Mouse (Mus musculus) E14TG2a.4 (cell line): ENCODE measurements around the gene Klf14.

ENCODE experiments used
- CTCF ChIP-seq: conservative IDR thresholded peaks from 2 replicates; pipeline ENCODE4 v1.5.1; 2014; ENCODE audit warnings: low read length
- NANOG ChIP-seq: IDR thresholded peaks from 2 replicates; pipeline ENCODE4 v1.6.1; 2014; ENCODE audit warnings: borderline replicate concordance, low read length, mixed read lengths
- POU5F1 ChIP-seq: IDR thresholded peaks from 2 replicates; pipeline ENCODE4 v1.6.1; 2014; ENCODE audit warnings: low read length, borderline replicate concordance

DNA sequence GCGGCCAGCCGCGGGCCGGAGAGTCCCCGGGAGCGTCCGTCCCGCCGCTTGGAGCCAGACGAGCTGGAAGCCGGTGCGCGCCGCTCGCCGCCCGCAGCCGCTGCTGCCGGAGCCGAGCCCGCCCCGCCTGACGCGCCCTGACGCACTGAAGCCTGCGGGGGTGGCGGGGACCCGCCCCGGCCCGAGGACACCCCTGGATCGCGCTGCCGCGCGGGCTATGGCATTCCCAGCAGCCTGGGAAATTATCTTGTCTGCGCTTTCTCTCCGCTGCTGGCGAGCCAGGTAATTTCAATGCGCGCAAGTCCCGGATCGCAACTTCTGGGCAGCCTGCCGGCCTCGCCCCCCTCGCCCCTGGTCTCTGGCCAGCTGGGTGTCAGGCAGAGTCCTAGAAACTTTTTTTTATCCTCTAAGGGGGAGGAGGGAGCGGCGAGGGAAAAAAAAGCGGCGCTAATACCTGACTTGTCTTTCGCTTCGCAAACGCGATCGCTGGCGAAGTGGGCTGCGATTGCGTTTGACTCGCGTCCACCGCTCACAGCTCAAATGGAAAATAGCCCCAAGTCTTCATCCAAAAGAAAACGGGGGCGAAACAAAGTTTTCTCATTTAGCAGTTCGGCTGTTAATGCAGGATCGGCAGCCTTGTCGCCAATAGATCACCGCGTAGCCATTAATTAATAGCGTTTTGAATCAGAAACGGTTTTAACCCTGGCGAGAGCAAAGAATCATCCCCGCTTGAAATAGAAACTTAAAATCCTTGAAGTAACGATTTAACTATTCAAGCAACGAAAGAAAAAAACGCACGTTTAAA lies at the start of gene Klf14:
- TF ChIP-seq CTCF, result no peak
- no peak for TF ChIP-seq POU5F1
- no peak for TF ChIP-seq NANOG
